Mouse (Mus musculus) ovary, adult 18-20 months (tissue): ENCODE results near the gene Nfatc4.

Experiments
- DNase-seq: peaks from one replicate; pipeline ENCODE4 v3.0.0; 2022; ENCODE audit warnings: low spot score, mixed read lengths

The Nfatc4 gene

GRCm38 (mm10) chr14:55822435-55822990 is 431 bp upstream of the Nfatc4 start:
- peak; percentile 64 for DNase-seq

- DNase-seq: no peak
These were observed 1.1 kb downstream of the Nfatc4 start for GRCm38 (mm10) chr14:55824001-55824480.

DNA sequence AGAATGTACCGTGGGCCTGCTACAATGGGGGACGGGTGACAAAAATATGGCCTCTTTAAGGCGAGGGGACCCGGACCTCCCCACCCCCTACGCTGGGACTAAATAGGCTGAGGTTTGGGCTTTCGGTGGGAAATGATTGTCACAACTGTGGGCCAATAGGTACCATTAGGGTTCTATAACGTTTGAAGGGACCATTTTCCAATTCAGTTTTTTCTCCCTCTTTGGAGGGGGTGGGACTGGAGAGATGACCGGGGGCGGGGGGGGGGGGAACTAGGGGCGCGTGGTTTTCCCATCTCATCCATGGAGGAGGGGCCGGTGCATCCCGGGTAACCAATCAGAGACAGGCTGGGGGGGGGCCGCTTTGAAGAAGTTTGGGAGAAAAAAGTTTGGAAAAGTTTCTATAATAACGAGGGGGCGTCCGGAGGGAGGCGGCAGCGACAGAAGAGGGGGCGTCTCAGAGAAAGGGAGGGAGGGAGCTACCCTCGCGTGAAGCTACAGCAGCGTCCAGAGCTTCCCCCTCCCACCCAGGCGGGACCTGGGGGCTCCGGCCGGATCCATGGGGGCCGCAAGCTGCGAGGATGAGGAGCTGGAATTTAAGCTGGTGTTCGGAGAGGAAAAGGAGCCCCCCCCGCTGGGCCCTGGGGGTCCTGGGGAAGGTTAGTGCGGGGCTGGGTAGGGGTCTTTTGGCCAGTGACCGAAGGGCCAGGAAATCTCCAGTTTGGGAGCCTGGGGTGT is 1.7 kb downstream of the Nfatc4 start:
- no peak for DNase-seq

- no peak for DNase-seq
These were observed 2.5 kb downstream of the Nfatc4 start for GRCm38 (mm10) chr14:55825216-55826051.

GRCm38 (mm10) chr14:55826142-55826541 is 3.2 kb downstream of the Nfatc4 start:
- DNase-seq: no peak

GRCm38 (mm10) chr14:55826551-55827340 is 3.8 kb downstream of the Nfatc4 start:
- DNase-seq: no peak

- DNase-seq: no peak
These were observed 5.8 kb downstream of the Nfatc4 start for GRCm38 (mm10) chr14:55828716-55829263.

GRCm38 (mm10) chr14:55829854-55830253 is 6.9 kb downstream of the Nfatc4 start:
- DNase-seq: no peak

- DNase-seq: no peak
These were observed 7.4 kb downstream of the Nfatc4 start for GRCm38 (mm10) chr14:55830331-55830730.

GRCm38 (mm10) chr14:55833126-55833525 is 10.2 kb downstream of the Nfatc4 start:
- no peak for DNase-seq

DNA sequence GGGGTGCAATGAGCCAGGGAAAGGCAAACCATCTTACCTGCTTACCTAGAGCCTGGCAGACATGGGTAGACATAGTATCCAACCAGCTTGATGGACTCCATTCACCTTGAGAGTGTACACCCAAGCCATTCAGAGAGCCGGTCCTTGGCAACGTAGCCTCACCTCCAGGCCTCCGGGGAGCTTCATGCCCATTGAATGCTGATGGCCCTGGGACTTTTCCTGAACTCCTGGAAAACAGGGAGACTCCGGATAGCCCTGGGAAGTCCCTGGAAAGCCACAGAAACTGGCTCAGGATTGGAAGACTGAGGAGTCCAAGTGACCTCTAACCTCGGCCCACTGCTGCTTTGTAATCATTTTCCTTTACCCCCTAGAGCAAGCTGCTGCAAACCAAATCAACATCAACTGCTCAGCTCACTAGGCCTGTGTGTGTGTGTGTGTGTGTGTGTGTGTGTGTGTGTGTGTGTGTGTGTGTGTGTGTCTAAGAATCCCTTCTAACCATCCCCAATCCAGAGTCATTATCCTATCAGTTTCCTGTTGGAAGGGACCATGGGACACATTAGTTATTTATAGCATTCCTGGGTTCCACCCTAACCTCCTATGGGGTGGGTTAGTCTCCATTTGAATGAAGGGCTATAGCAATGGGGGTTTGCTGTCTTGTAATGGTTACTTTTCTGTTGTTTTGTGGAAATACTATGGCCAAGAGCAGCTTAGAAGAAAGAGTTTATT is 12.0 kb downstream of the Nfatc4 start:
- no peak for DNase-seq

DNA sequence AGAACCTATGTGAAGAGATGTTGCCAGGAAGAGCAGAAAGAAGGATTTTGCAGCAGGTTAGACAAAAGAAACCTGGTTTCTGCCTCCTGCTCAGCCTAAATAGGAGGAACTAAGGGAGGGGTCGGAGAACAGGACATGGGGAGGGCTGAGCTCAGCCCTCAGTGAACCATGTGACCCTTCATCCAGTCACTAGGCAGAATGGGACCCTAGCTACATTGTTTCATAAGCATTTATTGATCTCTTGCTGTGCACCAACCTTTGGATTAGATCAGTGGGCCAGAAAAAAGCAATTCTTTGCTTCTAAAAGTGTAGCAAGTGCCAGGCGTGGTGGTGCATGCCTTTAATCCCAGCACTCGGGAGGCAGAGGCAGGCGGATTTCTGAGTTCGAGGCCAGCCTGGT is 15.4 kb downstream of the Nfatc4 start:
- DNase-seq: no peak

- DNase-seq: no peak
These were observed 15.8 kb downstream of the Nfatc4 start for GRCm38 (mm10) chr14:55838740-55839139.

DNA sequence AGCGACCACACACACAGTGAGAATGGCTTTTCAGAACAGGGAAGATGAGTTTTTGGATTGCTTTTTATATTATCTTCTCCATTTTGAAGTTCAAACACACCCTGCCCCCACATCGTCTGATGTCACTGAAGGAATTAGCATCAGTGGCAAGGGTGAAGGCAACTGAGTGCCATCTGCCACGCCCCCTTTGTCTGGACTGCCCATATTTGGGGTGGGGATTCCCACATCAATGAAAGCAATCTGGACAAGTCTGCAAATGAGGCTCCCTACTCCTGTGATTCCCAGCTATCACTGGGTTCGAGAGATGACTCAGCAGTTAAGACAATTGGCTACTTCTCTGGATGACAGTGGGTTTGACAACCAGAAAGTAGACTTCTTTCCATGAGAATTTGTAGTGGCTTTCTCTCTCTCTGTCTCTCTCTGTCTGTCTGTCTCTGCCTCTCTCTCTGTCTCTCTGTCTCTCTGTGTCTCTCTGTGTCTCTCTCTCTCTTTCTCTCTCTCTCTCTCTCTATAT is 18.0 kb downstream of the Nfatc4 start:
- no peak for DNase-seq

- no peak for DNase-seq
These were observed 19.9 kb downstream of the Nfatc4 start for GRCm38 (mm10) chr14:55842794-55843193.

DNA sequence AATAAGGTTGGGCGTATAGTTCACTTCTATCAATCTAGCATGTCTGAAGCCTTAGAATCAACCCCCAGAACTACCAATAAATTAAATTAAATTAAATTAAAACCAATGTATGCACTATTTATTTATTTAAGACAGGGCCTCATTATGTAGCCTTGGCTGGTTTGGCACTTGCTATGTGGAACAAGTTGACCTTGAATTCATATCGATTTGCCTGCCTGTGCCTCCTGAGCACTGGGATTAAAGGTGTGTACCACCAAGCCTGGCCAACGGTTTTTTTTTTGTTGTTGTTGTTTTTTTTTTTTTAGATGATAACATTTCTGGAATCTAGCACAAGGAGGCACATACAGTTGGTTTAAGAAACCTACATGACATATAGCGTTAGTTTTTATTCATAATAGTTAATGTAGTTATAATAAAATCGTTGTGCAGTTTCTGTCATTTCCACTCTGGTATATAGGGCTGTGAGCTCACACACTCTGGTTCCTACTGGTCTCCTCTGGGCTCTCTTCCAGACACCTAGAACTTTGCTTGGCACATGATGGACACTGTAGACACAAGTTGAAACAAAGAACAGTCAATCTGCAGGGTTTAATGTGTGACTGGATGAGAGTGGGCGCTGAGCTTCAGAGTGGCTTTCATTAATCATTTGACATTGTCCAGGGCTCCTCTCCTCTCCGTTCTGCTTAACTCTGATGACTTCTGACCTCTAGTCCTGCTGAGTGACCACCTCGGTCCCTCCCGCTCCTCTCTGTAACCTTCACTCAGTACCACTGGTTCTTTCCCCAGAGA is 22.8 kb downstream of the Nfatc4 start:
- DNase-seq: no peak

DNA sequence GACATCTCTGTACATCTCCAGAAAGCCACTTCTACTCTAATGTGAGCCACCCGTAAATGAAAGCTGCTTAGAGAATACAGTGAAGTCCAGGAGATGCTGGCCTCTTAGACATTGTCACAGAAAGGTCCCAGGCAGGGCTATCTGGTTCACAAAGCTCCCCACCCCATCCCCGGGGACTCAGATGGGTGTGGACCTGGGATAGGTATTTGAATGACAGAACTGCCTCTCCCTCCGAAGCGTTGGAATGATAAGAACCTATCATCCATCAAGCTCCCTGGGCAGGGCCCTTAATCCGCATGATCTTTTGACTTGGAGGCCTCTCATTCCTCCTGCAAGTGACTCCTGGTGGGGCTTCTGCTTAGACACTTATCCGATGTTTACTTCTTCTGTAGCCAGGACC is 27.9 kb downstream of the Nfatc4 start:
- DNase-seq: no peak

DNA sequence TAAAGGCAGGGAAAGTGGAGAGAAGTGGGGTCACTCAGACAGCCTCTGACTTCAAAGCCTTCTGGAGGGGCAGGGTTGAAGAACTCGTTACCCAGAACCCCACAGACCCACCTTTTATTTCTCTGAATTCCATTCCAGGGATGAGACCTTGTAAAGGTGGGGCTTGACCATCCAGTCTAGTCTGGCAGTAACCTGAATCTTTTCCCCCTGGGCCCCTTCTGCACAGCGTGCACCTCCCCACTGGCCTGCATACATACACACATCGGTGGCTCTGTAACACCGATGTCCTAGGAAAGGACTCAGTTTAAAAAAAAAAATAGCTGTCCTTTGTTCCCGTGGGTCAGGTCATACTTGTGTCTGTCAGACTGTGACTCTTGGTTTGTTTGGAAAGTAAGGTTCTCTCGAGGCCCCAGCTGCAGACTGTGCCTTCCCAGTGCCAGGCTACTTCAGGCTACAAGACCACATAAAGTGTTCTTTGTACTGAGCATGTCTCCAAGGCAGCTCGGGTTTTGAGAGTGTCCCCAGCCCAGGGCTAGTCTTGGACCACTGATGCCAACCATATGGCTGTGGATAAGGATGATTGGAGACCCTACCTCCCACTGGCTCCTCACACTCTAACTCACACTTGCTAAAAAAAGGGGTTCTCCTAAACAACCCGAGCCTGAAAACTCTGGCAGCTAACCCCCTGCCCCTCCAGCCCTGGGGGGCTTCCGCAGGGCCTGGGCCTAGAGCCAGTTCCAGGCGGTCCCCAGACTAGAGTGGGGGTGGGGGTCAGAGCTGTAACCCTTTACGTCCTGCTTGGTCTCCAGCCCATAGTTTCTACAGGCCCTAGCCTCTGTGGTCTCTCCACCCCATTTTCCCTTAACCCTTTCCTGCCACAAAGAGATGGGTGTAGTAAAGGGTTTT is 30.0 kb downstream of the Nfatc4 start:
- DNase-seq: no peak
